Mouse (Mus musculus) urinary bladder, postnatal 25 days (tissue): ENCODE data around the gene Slc7a10.

Experiments
- DNase-seq: peaks from one replicate; pipeline ENCODE4 v3.0.0; 2022; ENCODE audit warnings: low spot score

The Slc7a10 gene

GRCm38 (mm10) chr7:35185889-35186569 lies at the start of gene Slc7a10:
Gene Slc7a10 (plus strand): TSS chr7:35186385.
- no peak for DNase-seq

- DNase-seq = no peak
These were observed 48.7 kb upstream of the Slc7a10 start for GRCm38 (mm10) chr7:35137524-35137923.

GRCm38 (mm10) chr7:35138481-35138880 lies 47.7 kb upstream of the Slc7a10 start:
- no peak for DNase-seq

- no peak for DNase-seq
These were observed 46.3 kb upstream of the Slc7a10 start for GRCm38 (mm10) chr7:35139880-35140279.

GRCm38 (mm10) chr7:35141519-35141918 lies 44.7 kb upstream of the Slc7a10 start:
- no peak for DNase-seq

- DNase-seq = no peak
These were observed 43.7 kb upstream of the Slc7a10 start for GRCm38 (mm10) chr7:35142522-35142921.

GRCm38 (mm10) chr7:35143864-35144618 lies 42.1 kb upstream of the Slc7a10 start:
- no peak for DNase-seq

- no peak for DNase-seq
These were observed 41.1 kb upstream of the Slc7a10 start for GRCm38 (mm10) chr7:35145068-35145467.

GRCm38 (mm10) chr7:35146269-35146668 lies 39.9 kb upstream of the Slc7a10 start:
- peak; percentile 33 for DNase-seq

GRCm38 (mm10) chr7:35149616-35150433 lies 36.4 kb upstream of the Slc7a10 start:
- DNase-seq = no peak

GRCm38 (mm10) chr7:35150860-35151259 lies 35.3 kb upstream of the Slc7a10 start:
- no peak for DNase-seq

GRCm38 (mm10) chr7:35154449-35154848 lies 31.7 kb upstream of the Slc7a10 start:
- DNase-seq = no peak

GRCm38 (mm10) chr7:35156561-35157477 lies 29.4 kb upstream of the Slc7a10 start:
- DNase-seq = no peak

GRCm38 (mm10) chr7:35157512-35157911 lies 28.7 kb upstream of the Slc7a10 start:
- no peak for DNase-seq

- no peak for DNase-seq
These were observed 23.7 kb upstream of the Slc7a10 start for GRCm38 (mm10) chr7:35162443-35162842.

- no peak for DNase-seq
These were observed 22.6 kb upstream of the Slc7a10 start for GRCm38 (mm10) chr7:35163600-35163999.

- no peak for DNase-seq
These were observed 22.1 kb upstream of the Slc7a10 start for GRCm38 (mm10) chr7:35164131-35164530.

- DNase-seq = no peak
These were observed 19.2 kb upstream of the Slc7a10 start for GRCm38 (mm10) chr7:35166988-35167387.

- DNase-seq = no peak
These were observed 18.3 kb upstream of the Slc7a10 start for GRCm38 (mm10) chr7:35167925-35168324.

- peak; percentile 88 for DNase-seq
These were observed 16.8 kb upstream of the Slc7a10 start for GRCm38 (mm10) chr7:35169341-35169740.

GRCm38 (mm10) chr7:35171867-35172382 lies 14.3 kb upstream of the Slc7a10 start:
- DNase-seq = peak; percentile 74
